Mouse (Mus musculus) urinary bladder, postnatal 36 days (tissue): ENCODE results near the gene Arv1.
A peak's percentile ranks its signal among the peaks of the same experiment; 100 is the strongest.

Source experiments
- DNase-seq, 2 experiments: peaks; one replicate each; pipeline ENCODE4 v3.0.0; 2022; ENCODE audit warnings: low spot score in 2 of 2, mixed read lengths in 1 of 2

The Arv1 gene

GRCm38 (mm10) chr8:124721862-124722515, at the start of gene Arv1, which contains the start of gene Ttc13:
Gene Arv1 (plus strand): TSS chr8:124722139.
Gene Ttc13 (minus strand): TSS chr8:124721983.
- peak; percentile 92 to 95 for DNase-seq

GRCm38 (mm10) chr8:124672345-124672744, 49.6 kb upstream of the Arv1 start:
- DNase-seq, result no peak

GRCm38 (mm10) chr8:124676661-124677060, 45.3 kb upstream of the Arv1 start:
- no peak for DNase-seq

GRCm38 (mm10) chr8:124677078-124677477, 44.9 kb upstream of the Arv1 start:
- DNase-seq, result no peak

GRCm38 (mm10) chr8:124677486-124677885, 44.5 kb upstream of the Arv1 start:
- peak; percentile 66 to 78 for DNase-seq

GRCm38 (mm10) chr8:124678246-124678645, 43.7 kb upstream of the Arv1 start:
- DNase-seq, result no peak

GRCm38 (mm10) chr8:124681077-124681791, 40.7 kb upstream of the Arv1 start:
- DNase-seq, result no peak

GRCm38 (mm10) chr8:124681792-124682157, 40.2 kb upstream of the Arv1 start:
- DNase-seq, result no peak

GRCm38 (mm10) chr8:124682218-124682617, 39.7 kb upstream of the Arv1 start:
- DNase-seq, result no peak

GRCm38 (mm10) chr8:124688899-124689298, 33.0 kb upstream of the Arv1 start:
- DNase-seq, result no peak

GRCm38 (mm10) chr8:124691706-124692105, 30.2 kb upstream of the Arv1 start:
- DNase-seq, result no peak

GRCm38 (mm10) chr8:124695424-124696100, 26.4 kb upstream of the Arv1 start:
- no peak for DNase-seq

GRCm38 (mm10) chr8:124700271-124700670, 21.7 kb upstream of the Arv1 start:
- DNase-seq, result no peak

GRCm38 (mm10) chr8:124701023-124701422, 20.9 kb upstream of the Arv1 start:
- DNase-seq, result no peak

GRCm38 (mm10) chr8:124702183-124702582, 19.8 kb upstream of the Arv1 start:
- no peak for DNase-seq

GRCm38 (mm10) chr8:124703526-124703925, 18.4 kb upstream of the Arv1 start:
- no peak for DNase-seq

- DNase-seq, result no peak
Measured at GRCm38 (mm10) chr8:124704376-124704775, 17.6 kb upstream of the Arv1 start.

GRCm38 (mm10) chr8:124705823-124706222, 16.1 kb upstream of the Arv1 start:
- no peak for DNase-seq

- DNase-seq, result no peak
Measured at GRCm38 (mm10) chr8:124713207-124713606, 8.7 kb upstream of the Arv1 start.

- DNase-seq, result no peak
Measured at GRCm38 (mm10) chr8:124715736-124716135, 6.2 kb upstream of the Arv1 start.

- DNase-seq, result no peak
Measured at GRCm38 (mm10) chr8:124720133-124720532, 1.8 kb upstream of the Arv1 start.

- DNase-seq, result peak in 1 of 2 experiments; percentile 1
Measured at GRCm38 (mm10) chr8:124720938-124721861, 739 bp upstream of the Arv1 start.
